Comparison of ENCODE assay signal across 8 mouse cellular contexts in genomic region chr9:88858566-88859492, GRCm38 (mm10). TPM values are rescaled to one million over a fixed set of nuclear protein-coding genes. Genes with fewer than 3 reads are reported as not detected.
A peak's percentile ranks its signal among the peaks of the same experiment; 100 is the strongest.
DNase-seq lines count a peak whose midpoint lies in the region; ATAC-seq and TF ChIP-seq lines count a peak whose summit lies in the region.
"Not testable (repeated sequence)": the region's sequence is repeated elsewhere in the genome, so short reads cannot be mapped to it uniquely, and the experiment has no call there.

No protein-coding gene starts in this region.

- H3K27ac ChIP-seq in gastrocnemius, adult 2 months: peak overlapping the region; percentile 89
- H3K27ac ChIP-seq in hindbrain, postnatal 0 days: not testable (repeated sequence)

- H3K9me3 ChIP-seq in hindbrain, postnatal 0 days (ENCODE audit: low read length): not testable (repeated sequence)

- DNase-seq in gastrocnemius, adult 2 months: peak; percentile 93
- DNase-seq in hindbrain, postnatal 0 days (ENCODE audit: low spot score): peak; percentile 90
- peak; percentile 66 to 87 for DNase-seq in left cerebral cortex, adult 18-20 months (ENCODE audit: low spot score in 2 of 2)
- DNase-seq in lung, postnatal 4 days: peak; percentile 89 to 96
- DNase-seq in retina, postnatal 1 day: peak; percentile 95
- DNase-seq in thymus, postnatal 4 days: peak; percentile 74

- peak; percentile 99 for ATAC-seq in activated CD4-positive, CD25-positive, alpha-beta regulatory T cell, adult 4 months
- ATAC-seq in common myeloid progenitor, adult 5-6 weeks (replicated peaks; ENCODE audit: low read depth, poor library complexity, severe bottlenecking): peak; percentile 97
- peak; percentile 99 for ATAC-seq in hindbrain, postnatal 0 days

- 1% methylated on average over 49 of the region's 52 CpGs for WGBS in hindbrain, postnatal 0 days

- H3K9ac ChIP-seq in hindbrain, postnatal 0 days (replicated peaks; ENCODE audit: low read length): not testable (repeated sequence)

- not testable (repeated sequence) for H3K36me3 ChIP-seq in hindbrain, postnatal 0 days (ENCODE audit: insufficient read depth, low read length)

- intact Hi-C loops in gastrocnemius, adult 2 months (cut with DNase I): not testable (repeated sequence)

- peak overlapping the region; percentile 55 for H3K4me2 ChIP-seq in hindbrain, postnatal 0 days (ENCODE audit: low read depth, low read length)

- peak overlapping the region; percentile 77 for H3K4me3 ChIP-seq in gastrocnemius, adult 2 months
- H3K4me3 ChIP-seq in hindbrain, postnatal 0 days (ENCODE audit: low read length): peak overlapping the region; percentile 40

- H3K4me1 ChIP-seq in hindbrain, postnatal 0 days (ENCODE audit: insufficient read depth, low read length): not testable (repeated sequence)

- not testable (repeated sequence) for H3K27me3 ChIP-seq in hindbrain, postnatal 0 days (ENCODE audit: insufficient read depth, low read length)

- not testable (repeated sequence) for TF ChIP-seq CTCF in gastrocnemius, adult 2 months (IDR thresholded peaks at IDR 0.05); hindbrain, postnatal 0 days (IDR thresholded peaks at IDR 0.05; ENCODE audit: low read depth)

RNA-seq across cellular contexts. Expression of gene Trim43c, which starts 19.9 kb away (rescaled TPM):
- under 1 TPM in 1 of 2 experiments, not detected in 1; 0.22 TPM for polyA plus RNA-seq in activated CD4-positive, CD25-positive, alpha-beta regulatory T cell, adult 4 months (2017; shearing (Covaris generic))
- not detected in 2 replicates for total RNA-seq in common myeloid progenitor, adult 5-6 weeks (2017)
- total RNA-seq in gastrocnemius, adult 2 months (2021): not detected
- total RNA-seq in hindbrain, postnatal 0 days (2014; rRNA removed): not detected in 2 replicates
- not detected in 2 replicates for polyA plus RNA-seq in hindbrain, postnatal 0 days (2015; fragmentation: Nextera tagmentation; extraction: Ambion mirVana)
- under 1 TPM; 0.19 to 0.45 TPM for total RNA-seq in left cerebral cortex, adult 18-20 months (2021)
